ENCODE assay signal across 8 mouse cellular contexts in genomic region chrX:169999226-169999883, GRCm38 (mm10). TPM values are rescaled to one million over a fixed set of nuclear protein-coding genes. Genes with fewer than 3 reads are reported as not detected.
DNase-seq lines count a peak whose midpoint lies in the region.
"Not testable (repeated sequence)": the region's sequence is repeated elsewhere in the genome, so short reads cannot be mapped to it uniquely, and the experiment has no call there.

No protein-coding gene starts in this region.

- H3K9me3 ChIP-seq in heart, embryonic 10.5 days, result peaks cover 16% of the 10 kb centered on the region

- H3K4me3 ChIP-seq in heart, embryonic 10.5 days; macrophage (ENCODE audit: inconsistent target): not testable (repeated sequence)

- H3K36me3 ChIP-seq in heart, embryonic 10.5 days; macrophage (ENCODE audit: inconsistent target): not testable (repeated sequence)

- not testable (repeated sequence) for H3K79me2 ChIP-seq in macrophage (ENCODE audit: inconsistent target)

- DNase-seq in 3T3-L1 (ENCODE audit: low read depth, low spot score) (peak; percentile 43), NIH3T3 (ENCODE audit: low read depth) (peak; percentile 66)
- DNase-seq in cerebellum, postnatal 10 days, result peak; percentile 59 to 60
- DNase-seq in heart, embryonic 10.5 days (ENCODE audit: low spot score), result peak; percentile 76
- DNase-seq in kidney, postnatal 25 days, result peak; percentile 25 to 81
- peak; percentile 88 for DNase-seq in retina, postnatal 1 day
- DNase-seq in thymus, postnatal 10 days (ENCODE audit: low spot score in 2 of 2), result peak; percentile 73 to 75

- not testable (repeated sequence) for H3K27me3 ChIP-seq in heart, embryonic 10.5 days (ENCODE audit: insufficient read depth, poor library complexity, severe bottlenecking)

- not testable (repeated sequence) for H3K4me1 ChIP-seq in heart, embryonic 10.5 days

- H3K27ac ChIP-seq in heart, embryonic 10.5 days, result not testable (repeated sequence)
- 0 out of 2 replicates have a peak overlapping the region, but pooled peaks have one; percentile 0 for H3K27ac ChIP-seq in macrophage

- WGBS in heart, embryonic 10.5 days, result 42% methylated on average over 6 of the region's 11 CpGs
- 51% methylated on average over 11 of the region's 11 CpGs for WGBS in macrophage (ENCODE audit: missing documents)

RNA-seq across cellular contexts. Expression of gene Gm21887, which starts 10.1 kb away (rescaled TPM):
- polyA plus RNA-seq in heart, embryonic 10.5 days (2016; fragmentation: Nextera tagmentation; extraction: Ambion mirVana), result 121 and 172 TPM in 2 replicates
- total RNA-seq in macrophage (2018; cell fraction: chromatin; rRNA removed), result 1,000 to 10,000 TPM in 16 of 26 experiments, 100 to 1,000 TPM in 10; 644 to 7,809 (median 1,101) TPM
- 100 to 1,000 TPM in 1 of 26 experiments, 10 to 100 TPM in 25; 11.8 to 160 (median 27.3) TPM for total RNA-seq in macrophage (2018; cell fraction: cytosol; rRNA removed)
- 1,000 to 10,000 TPM in 5 of 26 experiments, 100 to 1,000 TPM in 20, 10 to 100 TPM in 1; 96.6 to 1,945 (median 481) TPM for total RNA-seq in macrophage (2018; cell fraction: nucleus; rRNA removed)
- polyA plus RNA-seq in macrophage (2018), result 45.5 to 114 TPM (median 105 TPM) in 3 replicates
